In genomic region chr7:80580368-80580767, GRCm38 (mm10) we compare ENCODE assay signal across 8 mouse cellular contexts. TPM values are rescaled to one million over a fixed set of nuclear protein-coding genes. Genes with fewer than 3 reads are reported as not detected.
DNase-seq lines count a peak whose midpoint lies in the region; ATAC-seq lines count a peak whose summit lies in the region.

No protein-coding gene starts in this region.

- no peaks in the 10 kb centered on the region for H3K9me3 ChIP-seq in liver, embryonic 11.5 days (ENCODE audit: control insufficient read depth, low read length)

- no peak overlapping the region for H3K4me3 ChIP-seq in liver, embryonic 11.5 days (ENCODE audit: low read depth, low read length)

- peak; percentile 51 to 83 for DNase-seq in adrenal gland, adult (ENCODE audit: inconsistent age in 2 of 2, low spot score in 1 of 2)
- DNase-seq in adrenal gland, adult 8-10 months, result no peak
- peak; percentile 31 for DNase-seq in liver
- no peak for DNase-seq in liver, embryonic 11.5 days (ENCODE audit: low spot score)
- DNase-seq in cerebellum, postnatal 36 days, result peak; percentile 30 to 47
- peak; percentile 57 to 69 for DNase-seq in kidney, postnatal 4 days
- DNase-seq in retina, postnatal 1 day, result peak; percentile 43

- no peak overlapping the region for H3K9ac ChIP-seq in liver, embryonic 11.5 days (ENCODE audit: low read depth, low read length)

- no peak overlapping the region for H3K4me2 ChIP-seq in liver, embryonic 11.5 days

- no peaks in the 10 kb centered on the region for H3K36me3 ChIP-seq in liver, embryonic 11.5 days (ENCODE audit: control insufficient read depth, insufficient read depth, low read length)

- 0 out of 2 replicates have a peak, but pooled peaks cover 2% of the 10 kb centered on the region for H3K4me1 ChIP-seq in liver, embryonic 11.5 days (replicated peaks; ENCODE audit: control insufficient read depth, insufficient read depth, low read length)

- WGBS in liver, embryonic 11.5 days, result 21% methylated on average over 6 of the region's 6 CpGs

- H3K27me3 ChIP-seq in liver, embryonic 11.5 days (replicated peaks; ENCODE audit: control insufficient read depth, insufficient read depth, low read length), result no peaks in the 10 kb centered on the region

- no peak overlapping the region for H3K27ac ChIP-seq in liver, embryonic 11.5 days (ENCODE audit: low read depth, low read length)

- no peak for ATAC-seq in liver, embryonic 11.5 days (replicated peaks; ENCODE audit: low FRiP score)
- ATAC-seq in erythroblast, adult 5-6 weeks (replicated peaks; ENCODE audit: low FRiP score, poor library complexity, severe bottlenecking), result no peak

RNA-seq across cellular contexts. Expression of gene Blm, which starts 45.4 kb away (rescaled TPM):
- 1 to 10 TPM; 1.7 to 8.6 (median 5.1) TPM for total RNA-seq in adrenal gland, adult 8-10 months (2022)
- 54.8 and 58.3 TPM in 2 replicates for polyA plus RNA-seq in liver, embryonic 11.5 days (2014; fragmentation: Nextera tagmentation; extraction: Ambion mirVana)
- 53.5 and 82.0 TPM in 2 replicates for total RNA-seq in erythroblast, adult 5-6 weeks (2015; ENCODE audit: low replicate concordance)
- total RNA-seq in erythroblast, adult 5-6 weeks (2017; ENCODE audit: low replicate concordance), result 52.8 and 54.9 TPM in 2 replicates

Comparison
In these comparisons a context has a peak if more than half of its experiments do, and no peak if none do; other contexts are left out.
1. DNase-seq: peak in adrenal gland, adult (2 of 2), liver (single experiment), cerebellum, postnatal 36 days (2 of 2), kidney, postnatal 4 days (2 of 2) and retina, postnatal 1 day (single experiment); none in adrenal gland, adult 8-10 months (single experiment) and liver, embryonic 11.5 days (single experiment).
2. RNA of gene Blm, which starts 45.4 kb away (total RNA-seq): 52.8 to 82.0 TPM in erythroblast, adult 5-6 weeks; 1.7 to 8.6 TPM in adrenal gland, adult 8-10 months; every median in the first group is over 4 times any median in the second.